Mouse (Mus musculus) frontal cortex, adult (tissue): ENCODE measurements at regions not wholly inside any gene's neighbourhood (a gene's known extent, or its start where the extent isn't known, plus 50 kb on each side); places are given as distances from the start of the nearest gene placed in this dataset.
"Not testable (repeated sequence)": the region's sequence is repeated elsewhere in the genome, so short reads cannot be mapped to it uniquely, and the experiment has no call there.

Source experiments
- ATAC-seq: cut with Nextera tagmentation; 2 replicates; pipeline ENCODE4 v1.9.2; 2017; ENCODE audit warnings: mild to moderate bottlenecking, moderate library complexity, mixed read lengths; ENCODE audit not compliant: low TSS enrichment

DNA sequence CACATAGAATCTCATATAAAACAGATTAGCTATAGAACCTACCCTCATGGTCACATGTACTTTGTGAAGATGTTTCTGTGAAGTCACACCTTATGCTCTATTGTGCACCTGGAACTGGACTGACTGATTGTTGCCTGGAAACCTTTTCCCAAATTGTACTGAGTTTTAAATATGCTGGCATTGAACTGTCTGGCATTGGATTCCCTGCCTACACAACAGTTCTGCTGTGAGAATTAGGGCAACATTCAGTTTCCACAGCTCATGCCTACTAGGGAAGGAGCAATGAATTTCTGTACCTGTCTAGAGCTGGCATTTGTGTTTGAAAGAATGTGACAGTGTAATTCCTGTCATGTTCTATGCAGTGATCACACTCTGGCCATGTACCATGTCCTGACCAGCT, 60.4 kb upstream of the Poc5 start:
- ATAC-seq = peak; percentile 81

DNA sequence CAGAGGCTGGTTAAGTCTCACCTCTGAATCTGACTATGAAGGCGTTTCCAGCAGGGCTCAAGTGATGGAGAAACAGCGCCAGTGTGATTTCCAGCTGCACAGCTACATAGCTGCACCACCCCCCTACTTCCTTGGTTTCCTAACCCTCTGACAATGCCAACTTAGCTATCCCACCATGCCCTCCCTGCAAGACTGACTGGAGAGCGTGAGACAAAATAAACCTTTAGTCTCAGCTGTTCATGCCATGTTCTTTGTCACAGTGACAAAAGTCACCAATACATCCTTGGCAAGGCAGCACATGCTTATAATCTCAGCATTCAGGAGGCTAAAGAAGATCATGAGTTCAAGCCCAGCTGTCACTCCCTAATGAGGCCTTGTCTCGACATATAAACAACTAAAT, 63.5 kb upstream of the Poc5 start:
- no peak for ATAC-seq

DNA sequence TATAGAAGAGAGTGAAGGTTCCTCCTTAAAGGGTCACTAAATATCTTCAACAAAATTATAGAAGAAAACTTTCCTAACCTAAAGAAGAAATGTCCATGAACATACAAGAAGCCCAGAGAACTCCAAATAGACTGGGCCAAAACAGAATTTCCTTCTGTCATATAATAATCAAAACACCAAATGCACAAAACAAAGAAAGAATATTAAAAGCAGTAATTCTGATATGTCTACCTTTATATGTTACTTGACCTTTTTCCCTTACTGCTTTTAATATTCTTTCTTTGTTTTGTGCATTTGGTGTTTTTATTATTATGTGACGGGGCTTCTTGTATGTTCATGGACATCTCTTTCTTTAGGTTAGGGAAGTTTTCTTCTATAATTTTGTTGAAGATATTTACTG, 70.9 kb upstream of the Poc5 start:
- not testable (repeated sequence) for ATAC-seq

DNA sequence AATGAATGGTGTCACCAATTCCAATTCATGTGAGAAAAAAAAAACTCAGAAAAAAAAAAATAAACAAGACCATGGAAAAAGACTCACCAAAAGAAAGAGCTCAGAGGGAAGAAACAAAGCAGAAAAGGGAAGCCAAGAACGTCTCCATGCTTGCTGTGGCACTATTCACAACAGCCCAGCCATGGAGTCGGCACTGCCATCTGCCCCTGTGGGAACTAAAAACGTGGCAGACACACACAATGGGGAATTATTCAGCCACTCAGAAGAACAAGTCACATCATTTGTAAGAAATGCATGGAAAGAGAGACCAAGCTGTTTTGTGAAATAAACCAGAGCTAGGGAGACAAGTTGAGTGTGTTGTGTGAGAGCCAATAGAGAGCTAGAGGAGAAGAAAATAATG, 74.9 kb upstream of the Poc5 start:
- ATAC-seq = no peak

DNA sequence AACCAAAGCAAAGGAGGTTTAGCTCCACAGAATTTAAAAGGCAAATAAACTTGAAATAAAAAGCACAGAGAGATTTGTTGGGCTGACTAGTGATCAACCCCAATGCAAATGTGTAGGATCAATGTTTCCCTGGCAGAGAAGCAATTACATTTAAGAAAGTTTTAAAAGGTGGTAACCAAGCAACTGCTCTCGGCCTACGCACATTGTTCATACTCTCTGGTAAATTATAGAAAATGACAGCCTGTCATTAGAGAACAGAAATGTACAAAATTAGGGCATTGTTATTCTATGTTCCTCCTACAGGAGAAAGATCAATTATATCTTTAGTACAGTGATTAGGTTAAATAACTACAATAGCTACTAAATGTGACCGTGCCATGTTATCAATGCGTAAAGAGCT, 85.6 kb upstream of the Poc5 start:
- no peak for ATAC-seq

DNA sequence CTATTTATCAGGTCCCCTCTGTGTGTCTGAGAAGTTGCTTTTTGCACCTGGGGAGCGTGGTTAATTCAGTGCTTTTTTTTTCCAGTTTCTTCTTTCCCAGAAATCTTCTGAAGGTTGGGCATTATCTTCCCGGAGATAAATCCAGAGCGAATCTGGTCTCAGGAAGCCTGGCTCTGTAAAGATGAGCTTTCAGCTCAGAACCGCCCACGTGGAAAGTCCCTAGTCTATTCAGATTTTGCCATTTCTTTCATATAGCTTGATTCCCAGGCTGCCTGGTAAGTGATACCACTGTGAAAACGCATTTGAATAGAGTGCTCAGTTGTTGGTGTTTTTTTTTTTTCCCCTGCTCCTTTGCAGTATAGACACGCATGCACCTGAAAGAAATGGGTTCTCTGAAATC, 100.3 kb upstream of the Poc5 start:
- peak; percentile 95 for ATAC-seq

DNA sequence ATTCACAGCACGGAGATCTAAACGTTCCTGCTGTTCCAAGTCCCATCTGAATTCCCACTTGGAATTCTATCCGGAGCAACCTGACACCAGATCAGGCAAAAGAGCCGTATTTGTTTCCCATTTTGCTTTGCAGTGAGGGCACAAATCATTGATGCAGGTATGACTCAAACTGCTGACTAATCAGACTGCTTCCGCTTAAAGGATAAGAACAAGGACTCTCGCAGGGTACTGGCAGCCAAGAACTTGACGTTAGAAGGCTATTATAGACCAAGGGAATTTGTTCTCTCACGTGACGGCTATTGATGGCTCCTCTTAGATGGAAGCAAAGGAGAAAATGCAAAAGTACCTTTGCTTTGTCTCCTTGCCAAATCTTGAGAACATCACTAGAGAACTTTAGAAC, 118.1 kb upstream of the Poc5 start:
- no peak for ATAC-seq

DNA sequence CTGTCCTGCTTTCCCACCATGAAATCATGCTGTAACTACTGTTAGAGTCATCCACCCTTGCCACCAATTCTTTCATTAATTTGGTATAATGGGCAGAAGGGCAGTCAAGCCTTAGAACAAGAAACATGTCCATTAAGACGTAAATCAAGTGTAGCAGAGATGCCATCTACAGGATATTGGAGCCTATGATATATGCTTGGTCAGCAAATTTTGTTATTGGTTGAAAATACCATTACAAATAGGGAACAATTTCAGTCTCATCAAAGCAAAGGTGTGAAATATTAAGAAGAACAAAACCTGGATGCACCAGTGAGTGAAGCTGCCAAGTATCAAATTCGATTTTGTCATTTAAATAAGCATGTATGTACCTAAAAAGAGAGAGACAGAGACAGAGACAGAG, 123.6 kb upstream of the Sv2c start:
- no peak for ATAC-seq

DNA sequence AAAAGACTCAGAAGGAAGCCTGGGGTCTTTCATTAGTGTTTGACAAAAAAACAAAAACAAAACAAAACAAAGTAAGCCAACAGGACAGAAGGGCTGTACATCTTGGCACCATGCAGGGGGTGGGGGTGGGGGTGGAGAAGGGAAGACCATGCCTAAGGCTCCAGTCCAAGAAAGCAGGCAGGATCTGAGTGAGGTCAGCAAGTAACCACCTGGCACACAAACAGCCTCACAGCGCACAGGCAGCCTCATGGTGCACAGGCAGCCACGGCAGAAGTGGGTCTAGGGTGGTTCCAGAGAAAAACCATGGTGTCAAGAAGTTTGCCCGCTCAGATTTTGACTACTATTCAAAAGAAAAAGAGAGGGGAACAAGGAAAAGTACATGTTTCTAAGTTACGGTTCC, 122.0 kb upstream of the Sv2c start:
- no peak for ATAC-seq

DNA sequence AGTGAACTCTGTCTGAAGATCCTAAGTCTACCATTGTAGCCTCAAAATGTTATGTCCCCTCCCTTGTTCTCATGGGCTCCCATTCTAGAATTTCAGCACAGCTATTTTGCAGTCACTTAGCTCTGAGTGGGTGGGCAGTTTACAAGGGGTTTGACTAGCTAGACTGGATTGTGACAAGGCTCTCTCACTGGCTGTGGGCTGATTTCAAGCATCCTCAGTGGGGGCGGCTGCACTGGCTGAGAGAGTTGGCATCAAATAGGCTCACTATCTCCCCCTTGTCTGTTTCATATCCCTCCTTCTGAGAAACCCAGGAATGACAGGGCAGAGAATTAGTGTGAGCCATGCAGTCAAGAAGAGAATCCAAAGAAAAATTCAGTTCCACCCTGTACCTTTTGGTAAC, 88.4 kb upstream of the Sv2c start:
- peak; percentile 76 for ATAC-seq

DNA sequence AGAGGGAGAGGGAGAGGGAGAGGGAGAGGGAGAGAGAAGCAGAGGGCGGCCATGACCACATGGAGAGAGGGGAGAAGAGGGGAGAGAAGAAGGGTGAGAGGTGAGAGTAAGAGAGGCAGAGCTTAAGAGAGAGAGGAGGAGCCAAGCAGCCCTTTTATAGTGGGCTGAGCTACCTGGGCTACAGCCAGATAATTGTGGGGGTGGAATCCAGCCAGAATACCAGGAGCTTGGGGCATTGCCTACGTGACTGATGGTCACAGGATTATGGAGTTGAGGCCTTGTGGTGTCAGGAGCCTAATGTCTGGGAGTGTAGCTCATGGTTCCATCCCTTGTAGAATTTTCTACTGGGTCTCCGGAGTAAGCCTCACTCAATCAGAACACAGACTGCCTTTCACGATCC, 83.1 kb upstream of the Sv2c start:
- no peak for ATAC-seq

DNA sequence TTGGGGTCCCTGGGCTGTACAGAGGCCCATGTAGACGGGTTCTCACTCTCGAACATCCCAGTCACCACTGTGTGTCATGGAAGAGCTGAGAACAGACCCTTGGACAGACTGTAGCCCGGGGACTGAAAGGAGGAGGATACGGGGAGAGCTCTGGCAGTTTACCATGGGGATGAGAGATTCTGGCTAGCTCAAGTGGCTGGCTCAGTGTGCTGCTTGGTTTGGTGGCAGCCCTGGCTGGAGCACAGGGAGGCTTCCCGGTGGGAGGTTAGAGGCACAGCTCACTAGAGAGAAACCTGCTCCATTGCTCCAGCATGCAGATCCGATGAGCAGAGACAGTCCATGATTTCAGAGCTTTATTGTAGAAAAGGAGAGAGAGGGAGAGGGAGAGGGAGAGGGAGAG, 82.7 kb upstream of the Sv2c start:
- ATAC-seq = no peak

DNA sequence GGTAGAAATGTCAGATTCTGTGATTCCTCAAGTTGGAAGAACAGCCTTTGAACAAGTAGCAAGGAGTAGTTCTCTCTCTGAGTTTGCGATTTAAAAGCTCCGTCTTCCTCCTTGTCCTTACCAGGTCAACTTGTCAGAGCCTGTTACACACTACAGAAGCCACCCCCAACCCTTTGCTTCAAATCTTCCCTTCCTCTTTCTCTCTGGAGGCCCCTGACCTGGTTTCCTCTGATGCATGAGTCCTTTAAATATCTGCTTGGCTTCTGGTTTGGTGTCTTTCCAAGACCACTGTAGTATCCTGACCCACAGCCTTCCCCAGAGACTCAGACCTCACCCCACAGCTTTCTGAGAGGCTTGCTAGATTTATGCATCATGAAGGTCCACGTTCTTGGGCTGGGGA, 73.7 kb upstream of the Sv2c start:
- no peak for ATAC-seq

DNA sequence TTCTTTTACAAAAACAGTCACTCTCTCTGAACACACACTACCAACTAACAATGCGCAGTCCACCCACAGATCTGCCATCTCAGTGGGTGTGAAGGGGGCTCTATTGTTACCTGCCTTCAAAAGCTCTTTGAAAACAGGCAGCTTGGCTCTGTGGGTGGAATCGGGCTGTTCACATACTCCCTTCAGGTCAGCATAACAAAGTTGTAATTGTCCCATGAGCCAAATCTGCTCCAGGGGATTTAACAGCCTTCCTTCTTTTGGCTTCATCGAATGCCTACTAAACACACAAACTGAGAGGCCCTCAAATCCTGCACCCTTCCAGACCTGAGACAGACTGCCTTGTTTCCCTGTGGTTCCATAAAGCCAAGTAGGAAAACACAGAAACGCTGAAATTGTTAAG, 56.2 kb upstream of the Sv2c start:
- ATAC-seq = no peak
